Mouse (Mus musculus) mouse embryonic stem cell (cell line): ENCODE results near the gene Muc3a.

Source experiments
- in situ Hi-C, 2 experiments: fragments of 300-500 bp; cut with MboI; formaldehyde crosslinking; loops; 1 replicate in 1 of 2; 3 replicates in 1 of 2; pipeline ENCODE4 v1.14.3; 2019 to 2020; ENCODE audit warnings: low sequenced_read_pairs in 2 of 2, low pct_unique_long_range_greater_than_20kb in 1 of 2, mixed read lengths in 1 of 2; ENCODE audit not compliant: unreplicated experiment in 1 of 2

Muc3a gene

GRCm38 (mm10) chr5:137212289-137212688 is at the start of gene Muc3a:
Muc3a (minus strand) TSS chr5:137212389.
- in situ Hi-C loops: no loop called here

- in situ Hi-C loops: no loop called here
Observed at GRCm38 (mm10) chr5:137211114-137211829, 917 bp downstream of the Muc3a start.

- in situ Hi-C loops: no loop called here
Observed at GRCm38 (mm10) chr5:137210689-137211088, 1.5 kb downstream of the Muc3a start.

- in situ Hi-C loops: no loop called here
Observed at GRCm38 (mm10) chr5:137205301-137205700, 6.9 kb downstream of the Muc3a start.

GRCm38 (mm10) chr5:137194488-137195120 is 17.6 kb downstream of the Muc3a start:
- in situ Hi-C loops: no loop called here

- in situ Hi-C loops: no loop called here
Observed at GRCm38 (mm10) chr5:137193279-137193952, 18.8 kb downstream of the Muc3a start.

DNA sequence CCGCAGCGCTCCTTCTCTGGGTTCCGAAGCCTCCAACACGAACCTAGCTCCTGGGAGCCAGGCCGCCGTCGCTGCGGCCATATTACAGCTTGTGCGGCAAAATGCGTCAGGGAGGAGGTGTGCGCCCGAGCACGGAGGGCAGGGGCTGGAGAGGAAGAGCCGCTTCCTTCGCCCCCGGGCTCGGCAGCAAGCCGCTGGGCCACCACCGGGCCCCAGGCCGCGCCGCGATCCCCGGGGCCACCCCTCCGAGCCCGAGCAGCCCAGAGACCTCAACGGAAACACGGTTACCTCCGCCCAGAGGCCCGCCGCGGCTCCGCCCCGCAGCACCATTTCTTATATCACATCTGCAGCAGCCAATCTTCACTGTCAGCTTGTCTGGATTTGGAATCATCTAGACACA is 22.9 kb downstream of the Muc3a start:
- in situ Hi-C loops: no loop called here

GRCm38 (mm10) chr5:137185362-137185761 is 26.8 kb downstream of the Muc3a start:
- in situ Hi-C loops: no loop called here

DNA sequence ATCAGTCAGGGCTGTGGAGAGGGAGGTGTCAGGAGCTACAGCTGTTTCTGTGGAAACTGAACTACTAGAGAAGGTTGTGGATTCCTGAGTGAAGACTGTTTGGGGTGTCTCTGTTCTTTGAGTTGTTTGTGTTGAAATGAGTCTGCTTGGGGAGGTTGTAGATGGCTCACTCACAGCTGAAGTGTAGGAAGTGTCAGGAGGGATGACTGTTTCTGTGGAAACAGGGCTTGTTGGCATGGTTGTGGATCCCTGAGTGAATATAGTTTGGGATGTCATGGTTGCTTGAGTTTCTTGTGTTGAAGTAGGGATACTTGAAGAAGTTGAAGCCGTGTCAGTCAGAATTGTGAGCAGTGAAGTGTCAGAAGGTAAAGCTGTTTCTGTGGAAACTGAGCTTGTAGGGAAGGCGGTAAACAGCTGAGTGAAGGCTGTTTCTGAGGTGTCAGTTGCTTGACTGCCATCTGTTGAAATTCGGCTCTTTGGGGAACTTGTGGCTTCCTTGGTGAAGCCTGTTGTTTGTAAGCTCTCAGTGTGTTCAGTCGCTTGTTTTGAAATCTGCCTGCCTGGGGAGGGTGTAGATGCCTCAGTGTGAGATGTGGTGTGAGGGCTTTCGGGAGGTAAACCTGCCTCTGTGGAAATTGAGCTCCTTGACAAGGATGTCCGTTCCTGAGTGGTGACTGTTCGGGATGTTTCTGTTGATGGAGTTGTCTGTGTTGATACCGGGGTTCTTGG is 32.4 kb downstream of the Muc3a start:
- in situ Hi-C loops: no loop called here

DNA sequence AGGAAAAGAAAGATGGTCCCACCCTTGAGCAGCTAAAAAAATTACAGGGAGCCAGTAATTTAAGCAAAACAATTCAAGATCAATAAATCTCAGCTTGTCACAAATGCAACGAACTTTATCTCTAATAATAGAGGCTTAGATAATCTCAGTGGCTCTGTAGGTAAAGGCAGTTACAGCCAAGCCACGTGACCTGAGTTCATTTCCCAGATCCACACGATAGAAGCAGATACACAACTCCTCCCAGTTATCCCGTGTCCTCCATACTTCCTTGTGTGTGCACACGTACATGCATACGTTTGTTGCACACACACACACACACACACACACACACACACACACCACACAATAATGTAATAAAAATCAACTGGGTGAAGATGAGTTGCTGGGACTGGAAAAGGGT is 38.2 kb downstream of the Muc3a start:
- in situ Hi-C loops: no loop called here

DNA sequence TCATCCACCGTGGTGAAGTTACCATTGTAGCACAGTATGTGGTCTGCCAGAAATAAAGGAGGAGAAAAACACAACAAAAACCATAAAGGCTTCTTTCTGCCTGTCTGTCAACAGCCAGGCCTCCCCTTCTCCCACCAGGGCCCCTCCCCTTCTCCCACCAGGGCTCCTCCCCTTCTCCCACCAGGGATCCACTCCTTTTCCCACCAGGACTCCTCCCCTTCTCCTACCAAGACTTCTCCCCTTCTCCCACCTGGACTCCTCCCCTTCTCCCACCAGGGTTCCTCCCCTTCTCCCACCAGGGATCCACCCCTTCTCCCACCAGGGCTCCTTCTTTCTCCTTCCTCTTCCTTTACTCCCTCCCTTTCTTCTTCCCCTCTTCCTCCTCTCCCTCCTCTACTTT is 39.6 kb downstream of the Muc3a start:
- in situ Hi-C loops: no loop called here

GRCm38 (mm10) chr5:137171478-137171877 is 40.7 kb downstream of the Muc3a start:
- in situ Hi-C loops: no loop called here

GRCm38 (mm10) chr5:137170836-137171380 is 41.3 kb downstream of the Muc3a start:
- in situ Hi-C loops: no loop called here

GRCm38 (mm10) chr5:137167539-137167938 is 44.6 kb downstream of the Muc3a start:
- in situ Hi-C loops: no loop called here

- in situ Hi-C loops: no loop called here
Observed at GRCm38 (mm10) chr5:137166012-137166411, 46.2 kb downstream of the Muc3a start.

DNA sequence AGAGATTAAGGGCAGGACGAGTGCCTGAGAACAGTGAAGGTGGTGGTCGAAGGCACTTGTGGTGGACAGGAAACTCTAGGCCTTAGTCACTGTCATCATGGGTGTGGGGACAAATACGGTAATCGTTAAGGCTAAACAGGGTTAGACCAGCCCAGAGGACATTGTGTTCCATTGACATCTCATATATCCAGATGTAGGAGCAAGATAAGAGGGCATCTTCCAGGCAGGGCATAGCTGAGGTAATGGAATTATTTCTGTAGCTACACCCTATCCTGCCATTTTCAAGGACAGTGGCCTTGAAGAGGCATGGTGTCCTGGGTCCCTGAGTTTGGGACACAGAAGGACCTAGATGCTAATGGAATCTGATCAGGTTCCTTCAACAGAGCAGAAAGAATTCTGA is 50.3 kb downstream of the Muc3a start:
- in situ Hi-C loops: no loop called here

- in situ Hi-C loops: no loop called here
Observed at GRCm38 (mm10) chr5:137159461-137159860, 52.7 kb downstream of the Muc3a start.
